Mouse (Mus musculus): ENCODE measurements around the gene Lmo7. TPM values are rescaled to one million over a fixed set of nuclear protein-coding genes. Genes with fewer than 3 reads are reported as not detected.
A peak's percentile ranks its signal among the peaks of the same experiment; 100 is the strongest.

The Lmo7 gene
- polyA plus RNA-seq, 1 experiment from 2014 or later, result 36.2 TPM

DNA sequence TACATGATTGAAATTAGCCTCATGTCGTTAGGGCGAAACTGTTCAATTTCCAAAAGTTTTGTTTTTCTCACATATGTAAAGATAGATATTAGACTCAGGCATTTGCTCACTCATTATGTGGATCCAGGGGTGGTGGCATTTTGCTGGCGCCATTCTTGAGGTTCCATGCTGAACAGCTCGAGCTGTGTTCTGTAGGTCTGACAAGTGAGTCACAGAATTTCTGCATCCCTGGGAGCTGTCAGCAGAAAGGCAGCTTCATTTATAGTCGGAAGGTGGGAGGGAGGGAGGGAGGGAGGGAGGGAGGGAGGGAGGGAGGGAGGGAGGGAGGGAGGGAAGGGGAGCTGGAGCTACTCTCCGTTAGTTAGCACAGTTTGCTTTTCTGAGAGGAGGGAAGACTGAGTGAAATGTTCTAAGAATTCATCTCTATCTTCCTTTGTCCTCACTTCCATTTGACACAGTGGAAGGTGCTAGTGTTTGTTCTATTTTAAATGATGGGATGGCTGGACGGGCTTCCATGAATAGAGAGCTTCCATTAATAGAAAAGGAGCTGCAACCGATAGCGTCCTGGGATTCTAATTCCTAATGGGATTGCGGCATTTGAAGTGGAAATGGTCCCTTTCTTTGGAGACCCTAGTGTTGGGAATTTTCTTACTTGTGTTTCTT lies 137.4 kb downstream of the Lmo7 start:
- H3K4me1 ChIP-seq, result no peaks in the 10 kb centered on the region
- H3K27me3 ChIP-seq, result no peaks in the 10 kb centered on the region
- WGBS, result 70% methylated on average over 9 of the region's 10 CpGs
- H3K36me3 ChIP-seq, result no peaks in the 10 kb centered on the region
- no peak overlapping the region for H3K27ac ChIP-seq
- no peak for ATAC-seq (ENCODE audit: borderline replicate concordance, extremely low read depth, low FRiP score, low TSS enrichment)
- H3K4me2 ChIP-seq, result no peak overlapping the region
- H3K4me3 ChIP-seq, result no peak overlapping the region
- no peaks in the 10 kb centered on the region for H3K9me3 ChIP-seq
- H3K9ac ChIP-seq, result no peak overlapping the region

DNA sequence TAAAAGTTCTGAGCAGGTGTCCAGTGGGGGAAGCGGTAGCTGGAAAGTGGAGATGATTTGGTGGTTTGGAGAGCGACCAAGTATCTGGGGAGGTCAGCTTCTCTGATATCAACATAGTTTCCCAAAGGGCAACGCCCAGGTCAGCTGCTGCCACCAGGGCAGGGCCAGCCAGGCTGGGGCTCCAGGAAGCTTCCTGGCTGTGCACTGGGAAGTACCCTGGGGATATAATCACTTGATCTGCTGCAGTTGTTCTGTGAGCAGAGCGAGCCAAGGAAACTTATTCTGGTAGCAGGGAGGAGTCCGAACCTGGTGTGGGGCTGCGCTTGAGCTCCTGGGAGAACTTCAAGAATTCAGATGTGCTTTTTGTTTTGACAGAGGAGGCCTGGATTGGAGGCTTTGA lies 139.4 kb downstream of the Lmo7 start:
- H3K36me3 ChIP-seq, result no peaks in the 10 kb centered on the region
- H3K4me1 ChIP-seq, result no peaks in the 10 kb centered on the region
- no peak overlapping the region for H3K9ac ChIP-seq
- H3K4me3 ChIP-seq, result no peak overlapping the region
- ATAC-seq (ENCODE audit: borderline replicate concordance, extremely low read depth, low FRiP score, low TSS enrichment), result no peak
- H3K4me2 ChIP-seq, result no peak overlapping the region
- H3K27me3 ChIP-seq, result no peaks in the 10 kb centered on the region
- no peak overlapping the region for H3K27ac ChIP-seq
- H3K9me3 ChIP-seq, result no peaks in the 10 kb centered on the region
- WGBS, result 65% methylated on average over 6 of the region's 6 CpGs

GRCm38 (mm10) chr14:101869661-101870060 lies 139.9 kb downstream of the Lmo7 start:
- Histone ChIP-seq H3K27me3 (no peaks in the 10 kb centered on the region), H3K4me1 (no peaks in the 10 kb centered on the region), H3K9ac (no peak overlapping the region), H3K9me3 (no peaks in the 10 kb centered on the region), H3K27ac (no peak overlapping the region), H3K36me3 (no peaks in the 10 kb centered on the region), H3K4me3 (no peak overlapping the region), H3K4me2 (no peak overlapping the region)
- 59% methylated on average over 4 of the region's 4 CpGs for WGBS
- no peak for ATAC-seq (ENCODE audit: borderline replicate concordance, extremely low read depth, low FRiP score, low TSS enrichment)

GRCm38 (mm10) chr14:101870171-101870902 lies 140.6 kb downstream of the Lmo7 start:
- Histone ChIP-seq H3K27me3 (no peaks in the 10 kb centered on the region), H3K4me1 (no peaks in the 10 kb centered on the region), H3K9me3 (no peaks in the 10 kb centered on the region), H3K36me3 (no peaks in the 10 kb centered on the region), H3K4me2 (no peak overlapping the region), H3K4me3 (no peak overlapping the region), H3K27ac (no peak overlapping the region), H3K9ac (no peak overlapping the region)
- WGBS, result 73% methylated on average over 9 of the region's 9 CpGs
- ATAC-seq (ENCODE audit: borderline replicate concordance, extremely low read depth, low FRiP score, low TSS enrichment), result no peak

- no peaks in the 10 kb centered on the region for H3K27me3 ChIP-seq
- H3K4me1 ChIP-seq, result no peaks in the 10 kb centered on the region
- H3K4me2 ChIP-seq, result no peak overlapping the region
- no peak overlapping the region for H3K9ac ChIP-seq
- H3K4me3 ChIP-seq, result no peak overlapping the region
- WGBS, result 35% methylated on average over 3 of the region's 3 CpGs
- peak overlapping the region; percentile 13; the same call in 1 of the 2 replicates for H3K27ac ChIP-seq
- no peaks in the 10 kb centered on the region for H3K9me3 ChIP-seq
- 0 out of 2 replicates have a peak, but pooled peaks have one; percentile 31 for ATAC-seq (ENCODE audit: borderline replicate concordance, extremely low read depth, low FRiP score, low TSS enrichment)
- no peaks in the 10 kb centered on the region for H3K36me3 ChIP-seq
Observed at GRCm38 (mm10) chr14:101872846-101873245, 143.1 kb downstream of the Lmo7 start.

DNA sequence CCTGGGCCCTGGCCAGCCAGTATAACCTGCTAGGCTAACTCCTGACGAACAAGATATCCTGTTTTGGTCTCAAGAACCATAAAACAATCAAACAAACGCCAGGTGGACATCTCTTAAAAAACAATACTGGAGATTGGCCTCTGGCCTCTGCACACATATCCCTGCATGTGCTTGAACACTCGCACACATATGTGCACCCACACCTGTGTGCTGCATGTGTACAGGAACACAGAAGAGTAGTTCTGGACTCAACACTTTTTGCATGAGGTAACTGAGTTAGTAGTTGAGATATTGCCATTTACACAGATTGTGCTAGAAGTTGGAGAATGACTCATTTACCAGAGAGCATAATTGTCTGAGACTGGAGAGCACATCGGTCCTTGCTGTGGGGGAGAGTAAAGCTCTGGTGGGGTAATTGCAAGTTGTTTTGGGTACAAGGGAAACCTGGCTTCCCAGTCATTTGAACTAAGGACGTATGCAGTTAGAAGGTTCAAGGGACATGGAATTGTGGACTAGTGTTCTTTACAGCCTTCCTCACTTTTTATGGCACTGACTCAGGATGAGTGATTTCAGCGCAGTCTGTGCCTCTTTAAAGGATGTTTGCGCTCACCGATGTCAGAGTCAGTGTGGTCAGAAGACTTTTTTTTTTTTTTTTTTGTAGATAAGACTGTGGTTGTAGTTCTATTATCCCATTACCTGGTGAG lies 148.7 kb downstream of the Lmo7 start:
- WGBS, result 71% methylated on average over 8 of the region's 8 CpGs
- H3K4me3 ChIP-seq, result no peak overlapping the region

GRCm38 (mm10) chr14:101879050-101879694 lies 149.4 kb downstream of the Lmo7 start:
- WGBS, result 39% methylated on average over 7 of the region's 7 CpGs

More for the DNA sequence above, 148.7 kb downstream of the Lmo7 start:
- no peak overlapping the region for H3K9ac ChIP-seq
- 0 out of 2 replicates have a peak, but pooled peaks cover 5% of the 10 kb centered on the region for H3K4me1 ChIP-seq
- no peaks in the 10 kb centered on the region for H3K27me3 ChIP-seq
- no peaks in the 10 kb centered on the region for H3K9me3 ChIP-seq
- no peaks in the 10 kb centered on the region for H3K36me3 ChIP-seq
- no peak for ATAC-seq (ENCODE audit: borderline replicate concordance, extremely low read depth, low FRiP score, low TSS enrichment)
- H3K27ac ChIP-seq, result no peak overlapping the region
- no peak overlapping the region for H3K4me2 ChIP-seq

DNA sequence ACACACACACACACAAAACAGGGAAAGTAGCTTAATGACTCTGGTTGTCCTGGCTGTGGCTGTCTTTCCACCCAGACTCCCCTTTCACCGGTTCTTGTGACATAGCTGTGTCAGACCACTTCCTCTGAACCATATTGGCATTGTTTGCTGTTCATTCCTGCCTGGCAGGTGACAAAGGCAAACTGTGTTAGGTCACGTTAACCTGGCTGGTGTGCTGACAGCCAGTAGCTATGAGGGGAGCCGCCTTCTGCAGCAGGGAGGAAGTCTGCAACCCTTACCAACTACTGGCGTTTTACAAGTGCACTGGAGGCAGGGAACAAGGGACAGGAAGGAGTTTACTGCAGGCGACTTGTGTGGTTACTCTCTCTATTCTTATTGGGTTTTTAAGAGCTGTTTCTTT lies 153.2 kb downstream of the Lmo7 start:
- Histone ChIP-seq H3K4me2 (no peak overlapping the region), H3K27me3 (no peaks in the 10 kb centered on the region), H3K4me1 (peaks cover 8% of the 10 kb centered on the region; the same call in 1 of the 2 replicates), H3K4me3 (no peak overlapping the region), H3K27ac (peak overlapping the region; percentile 44; the same call in 1 of the 2 replicates), H3K9ac (no peak overlapping the region), H3K9me3 (no peaks in the 10 kb centered on the region), H3K36me3 (peaks cover 4% of the 10 kb centered on the region; the same call in 1 of the 2 replicates)
- WGBS, result 13% methylated on average over 5 of the region's 5 CpGs
- ATAC-seq (ENCODE audit: borderline replicate concordance, extremely low read depth, low FRiP score, low TSS enrichment), result peak; percentile 47; the same call in 1 of the 2 replicates

More at GRCm38 (mm10) chr14:101879050-101879694, 149.4 kb downstream of the Lmo7 start:
- Histone ChIP-seq H3K4me3 (no peak overlapping the region), H3K36me3 (no peaks in the 10 kb centered on the region), H3K4me2 (no peak overlapping the region), H3K27ac (no peak overlapping the region), H3K9me3 (no peaks in the 10 kb centered on the region), H3K4me1 (0 out of 2 replicates have a peak, but pooled peaks cover 5% of the 10 kb centered on the region), H3K27me3 (no peaks in the 10 kb centered on the region), H3K9ac (no peak overlapping the region)
- no peak for ATAC-seq (ENCODE audit: borderline replicate concordance, extremely low read depth, low FRiP score, low TSS enrichment)

DNA sequence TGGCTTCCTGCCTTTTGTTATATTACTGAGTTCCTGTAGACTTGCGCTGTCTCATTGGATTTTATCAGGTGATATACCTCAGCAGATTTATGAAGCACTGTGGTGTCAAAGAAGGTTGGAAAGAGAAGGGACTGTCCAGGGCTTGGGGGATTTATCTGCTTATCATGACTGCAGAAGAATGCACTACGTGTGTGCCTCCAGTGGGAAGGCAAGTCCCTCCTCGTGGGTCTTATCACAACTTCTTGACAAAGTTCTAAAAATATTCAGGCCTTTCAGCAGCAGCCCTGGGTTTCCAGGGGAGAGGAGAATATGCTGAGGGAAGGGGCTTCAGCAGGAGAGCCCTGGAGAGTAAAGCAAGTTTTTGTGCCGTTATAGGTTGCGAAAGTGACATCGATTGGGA lies 154.0 kb downstream of the Lmo7 start:
- H3K27me3 ChIP-seq, result no peaks in the 10 kb centered on the region
- no peak overlapping the region for H3K4me2 ChIP-seq
- 62% methylated on average over 6 of the region's 6 CpGs for WGBS
- ATAC-seq (ENCODE audit: borderline replicate concordance, extremely low read depth, low FRiP score, low TSS enrichment), result no peak
- peaks cover 8% of the 10 kb centered on the region; the same call in 1 of the 2 replicates for H3K4me1 ChIP-seq
- H3K36me3 ChIP-seq, result peaks cover 4% of the 10 kb centered on the region; the same call in 1 of the 2 replicates
- no peaks in the 10 kb centered on the region for H3K9me3 ChIP-seq
- no peak overlapping the region for H3K4me3 ChIP-seq
- no peak overlapping the region for H3K9ac ChIP-seq
- no peak overlapping the region for H3K27ac ChIP-seq

- 95% methylated on average over 10 of the region's 10 CpGs for WGBS
- Histone ChIP-seq H3K36me3 (peaks cover 4% of the 10 kb centered on the region; the same call in 1 of the 2 replicates), H3K27me3 (no peaks in the 10 kb centered on the region), H3K27ac (no peak overlapping the region), H3K4me2 (no peak overlapping the region), H3K9ac (no peak overlapping the region), H3K4me1 (peaks cover 3% of the 10 kb centered on the region; the same call in 1 of the 2 replicates), H3K4me3 (no peak overlapping the region), H3K9me3 (no peaks in the 10 kb centered on the region)
- ATAC-seq (ENCODE audit: borderline replicate concordance, extremely low read depth, low FRiP score, low TSS enrichment), result no peak
Observed at GRCm38 (mm10) chr14:101886320-101886719, 156.6 kb downstream of the Lmo7 start.

- H3K4me3 ChIP-seq, result no peak overlapping the region
- no peaks in the 10 kb centered on the region for H3K9me3 ChIP-seq
- no peak overlapping the region for H3K27ac ChIP-seq
- no peak overlapping the region for H3K4me2 ChIP-seq
- H3K27me3 ChIP-seq, result no peaks in the 10 kb centered on the region
- peaks cover 3% of the 10 kb centered on the region; the same call in 1 of the 2 replicates for H3K4me1 ChIP-seq
- no peaks in the 10 kb centered on the region for H3K36me3 ChIP-seq
- no peak for ATAC-seq (ENCODE audit: borderline replicate concordance, extremely low read depth, low FRiP score, low TSS enrichment)
- 49% methylated on average over 10 of the region's 10 CpGs for WGBS
- H3K9ac ChIP-seq, result no peak overlapping the region
Observed at GRCm38 (mm10) chr14:101891903-101892448, 162.2 kb downstream of the Lmo7 start.
